Mouse (Mus musculus): ENCODE results near the gene Rpl12. TPM values are rescaled to one million over a fixed set of nuclear protein-coding genes. Genes with fewer than 3 reads are reported as not detected.

The Rpl12 gene
- polyA plus RNA-seq, 1 experiment from 2014 or later: 105 TPM

DNA sequence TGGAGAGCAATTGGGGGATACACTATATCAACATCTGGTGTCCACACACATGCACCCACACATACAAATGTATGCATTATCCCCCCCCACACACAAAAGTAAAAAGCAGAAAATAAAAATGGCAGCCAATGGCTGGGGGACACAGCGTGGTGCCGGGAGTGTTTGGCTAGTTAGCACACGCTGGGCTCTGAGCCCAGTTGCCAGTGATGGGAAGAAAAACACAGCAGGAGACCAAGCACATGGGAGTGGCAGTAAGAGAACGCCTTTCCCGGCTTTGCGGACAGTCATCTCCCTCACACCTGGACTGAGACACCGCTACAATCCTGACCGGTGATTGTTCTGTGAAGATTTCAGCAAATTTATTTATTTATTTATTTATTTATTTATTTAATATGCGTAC lies 9.9 kb downstream of the Rpl12 start:
- Histone ChIP-seq H3K4me3 (replicated peaks; ENCODE audit: low read length) (no peak overlapping the region), H3K9ac (replicated peaks; ENCODE audit: low read depth, low read length) (no peak overlapping the region), H3K9me3 (ENCODE audit: control insufficient read depth, low read length) (no peaks in the 10 kb centered on the region), H3K4me2 (ENCODE audit: low read length) (no peak overlapping the region), H3K27ac (ENCODE audit: low read length) (no peak overlapping the region), H3K4me1 (replicated peaks; ENCODE audit: control insufficient read depth, insufficient read depth, low read length) (peaks cover 23% of the 10 kb centered on the region), H3K27me3 (replicated peaks; ENCODE audit: control insufficient read depth, insufficient read depth, low read length) (no peaks in the 10 kb centered on the region), H3K36me3 (ENCODE audit: control insufficient read depth, insufficient read depth) (peaks cover 2% of the 10 kb centered on the region)
- WGBS: 17% methylated on average over 9 of the region's 9 CpGs
- no peak for ATAC-seq

DNA sequence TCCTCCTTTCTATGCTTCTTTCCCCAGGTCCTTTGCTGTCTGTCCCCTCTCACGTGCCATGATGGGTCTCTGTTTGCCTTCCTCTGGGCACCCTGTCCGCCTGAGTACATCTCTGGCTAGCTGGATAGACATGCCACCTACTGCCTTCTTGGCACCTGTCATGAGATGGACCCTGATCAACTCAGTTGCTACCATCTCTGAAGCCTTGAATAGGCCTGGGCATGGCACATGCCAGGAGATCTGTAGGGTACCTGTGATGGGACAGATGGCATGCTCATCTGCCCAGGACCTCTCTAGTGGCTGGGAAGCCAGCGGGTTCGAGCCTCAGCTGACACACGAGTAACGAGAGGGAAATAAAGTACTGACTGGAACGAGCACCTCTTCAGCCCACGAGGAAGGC lies 12.9 kb downstream of the Rpl12 start:
- no peaks in the 10 kb centered on the region for H3K9me3 ChIP-seq (ENCODE audit: control insufficient read depth, low read length)
- no peak overlapping the region for H3K4me3 ChIP-seq (replicated peaks; ENCODE audit: low read length)
- peaks cover 9% of the 10 kb centered on the region for H3K4me1 ChIP-seq (replicated peaks; ENCODE audit: control insufficient read depth, insufficient read depth, low read length)
- no peaks in the 10 kb centered on the region for H3K27me3 ChIP-seq (replicated peaks; ENCODE audit: control insufficient read depth, insufficient read depth, low read length)
- H3K4me2 ChIP-seq (ENCODE audit: low read length): no peak overlapping the region
- peaks cover 2% of the 10 kb centered on the region for H3K36me3 ChIP-seq (ENCODE audit: control insufficient read depth, insufficient read depth)
- 88% methylated on average over 8 of the region's 8 CpGs for WGBS
- no peak overlapping the region for H3K27ac ChIP-seq (ENCODE audit: low read length)
- no peak for ATAC-seq
- no peak overlapping the region for H3K9ac ChIP-seq (replicated peaks; ENCODE audit: low read depth, low read length)

DNA sequence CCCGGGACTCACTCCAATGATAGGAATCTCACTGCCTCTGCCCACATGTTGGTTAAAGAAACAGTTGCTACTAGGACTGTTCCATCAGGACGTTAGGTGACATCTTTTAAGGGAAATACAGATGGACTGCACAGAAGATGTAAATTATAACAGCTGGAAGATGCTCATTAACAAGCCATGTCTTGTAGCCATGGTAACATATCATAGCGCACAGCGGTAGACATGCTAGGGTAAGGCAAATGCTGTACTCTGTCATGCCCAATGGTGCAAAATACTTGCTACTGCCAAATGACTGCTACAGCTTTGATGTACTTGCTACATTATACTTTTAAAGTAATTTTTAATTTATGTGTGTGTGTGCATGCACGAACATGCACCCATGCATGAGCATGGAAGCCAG lies 15.8 kb downstream of the Rpl12 start:
- ATAC-seq: no peak
- Histone ChIP-seq H3K9me3 (ENCODE audit: control insufficient read depth, low read length) (no peaks in the 10 kb centered on the region), H3K27ac (ENCODE audit: low read length) (no peak overlapping the region; the same call in 1 of the 2 replicates), H3K27me3 (replicated peaks; ENCODE audit: control insufficient read depth, insufficient read depth, low read length) (no peaks in the 10 kb centered on the region), H3K4me3 (replicated peaks; ENCODE audit: low read length) (no peak overlapping the region), H3K36me3 (ENCODE audit: control insufficient read depth, insufficient read depth) (peaks cover 2% of the 10 kb centered on the region), H3K4me1 (replicated peaks; ENCODE audit: control insufficient read depth, insufficient read depth, low read length) (peaks cover 14% of the 10 kb centered on the region), H3K4me2 (ENCODE audit: low read length) (no peak overlapping the region), H3K9ac (replicated peaks; ENCODE audit: low read depth, low read length) (no peak overlapping the region)
- WGBS: 73% methylated on average over 5 of the region's 5 CpGs

DNA sequence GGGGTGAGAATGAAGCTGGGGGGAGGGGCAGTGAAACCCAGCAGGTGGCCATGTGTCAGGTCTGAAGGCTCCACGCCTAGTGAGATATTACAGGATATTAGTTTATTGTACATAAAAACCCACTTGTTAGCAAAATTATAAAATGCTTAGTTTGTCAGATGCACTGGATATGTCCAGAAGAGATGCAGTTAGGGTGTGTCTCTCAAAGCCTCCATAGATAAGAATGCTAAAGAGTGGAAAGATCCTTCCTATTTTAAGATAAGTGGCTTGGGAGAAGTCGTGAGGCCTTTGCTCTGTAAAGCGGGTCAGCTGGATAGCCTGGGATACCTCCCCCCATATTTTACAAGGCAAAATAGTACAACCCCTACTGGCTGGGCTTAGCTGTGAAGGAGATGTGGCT lies 17.3 kb downstream of the Rpl12 start:
- 85% methylated on average over 3 of the region's 3 CpGs for WGBS
- Histone ChIP-seq H3K4me3 (replicated peaks; ENCODE audit: low read length) (no peak overlapping the region), H3K4me2 (ENCODE audit: low read length) (no peak overlapping the region), H3K9ac (replicated peaks; ENCODE audit: low read depth, low read length) (no peak overlapping the region), H3K9me3 (ENCODE audit: control insufficient read depth, low read length) (no peaks in the 10 kb centered on the region), H3K4me1 (replicated peaks; ENCODE audit: control insufficient read depth, insufficient read depth, low read length) (peaks cover 14% of the 10 kb centered on the region), H3K27ac (ENCODE audit: low read length) (no peak overlapping the region), H3K36me3 (ENCODE audit: control insufficient read depth, insufficient read depth) (peaks cover 2% of the 10 kb centered on the region; the same call in 1 of the 2 replicates), H3K27me3 (replicated peaks; ENCODE audit: control insufficient read depth, insufficient read depth, low read length) (no peaks in the 10 kb centered on the region)
- ATAC-seq: no peak

DNA sequence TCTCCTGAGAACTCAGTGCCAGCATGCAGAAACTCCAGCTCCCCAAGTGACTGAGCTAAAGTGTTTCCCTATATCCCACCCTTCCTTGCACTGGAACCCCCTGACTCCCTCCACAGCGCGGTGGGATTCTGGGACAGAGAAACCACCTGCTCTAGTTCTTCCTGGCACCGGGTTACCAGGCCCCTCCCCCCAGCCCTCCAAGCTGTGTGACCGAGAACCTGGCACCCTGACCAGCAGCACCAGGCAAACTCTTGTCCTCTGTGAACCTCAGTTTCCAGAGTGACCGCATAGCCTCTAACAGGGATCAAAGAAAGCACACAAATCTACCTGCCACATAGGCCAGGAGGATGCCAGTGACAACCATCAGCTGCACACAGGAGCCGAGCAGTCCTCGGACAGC lies 18.3 kb downstream of the Rpl12 start:
- Histone ChIP-seq H3K9me3 (ENCODE audit: control insufficient read depth, low read length) (no peaks in the 10 kb centered on the region), H3K27me3 (replicated peaks; ENCODE audit: control insufficient read depth, insufficient read depth, low read length) (no peaks in the 10 kb centered on the region), H3K4me2 (ENCODE audit: low read length) (no peak overlapping the region), H3K4me3 (replicated peaks; ENCODE audit: low read length) (no peak overlapping the region), H3K9ac (replicated peaks; ENCODE audit: low read depth, low read length) (no peak overlapping the region), H3K36me3 (ENCODE audit: control insufficient read depth, insufficient read depth) (no peaks in the 10 kb centered on the region), H3K4me1 (replicated peaks; ENCODE audit: control insufficient read depth, insufficient read depth, low read length) (peaks cover 14% of the 10 kb centered on the region), H3K27ac (ENCODE audit: low read length) (no peak overlapping the region)
- WGBS: 88% methylated on average over 7 of the region's 7 CpGs
- ATAC-seq: no peak

DNA sequence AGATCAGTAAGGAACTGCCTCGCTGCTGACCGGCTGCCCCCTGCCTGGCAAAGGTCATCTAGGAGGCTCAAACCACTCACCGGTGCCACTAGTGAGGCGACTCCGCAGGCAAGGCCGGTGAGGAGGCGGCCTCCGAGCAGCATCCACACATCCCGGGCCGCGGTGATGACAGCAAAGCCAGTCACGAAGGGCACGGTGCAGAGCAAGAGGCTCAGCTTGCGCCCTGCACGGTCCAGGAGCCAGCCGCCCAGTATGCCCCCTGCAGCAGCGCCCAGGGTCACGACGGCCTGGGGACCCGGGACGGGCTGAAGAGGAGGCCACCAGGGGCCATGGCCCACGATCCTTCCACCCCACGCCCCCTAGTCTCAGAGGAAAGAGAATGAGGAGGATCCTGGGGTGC lies 19.9 kb downstream of the Rpl12 start:
- Histone ChIP-seq H3K9ac (replicated peaks; ENCODE audit: low read depth, low read length) (peak overlapping the region; percentile 84), H3K4me2 (ENCODE audit: low read length) (peak overlapping the region; percentile 84), H3K27ac (ENCODE audit: low read length) (peak overlapping the region; percentile 25), H3K4me1 (replicated peaks; ENCODE audit: control insufficient read depth, insufficient read depth, low read length) (peaks cover 14% of the 10 kb centered on the region), H3K36me3 (ENCODE audit: control insufficient read depth, insufficient read depth) (no peaks in the 10 kb centered on the region), H3K9me3 (ENCODE audit: control insufficient read depth, low read length) (no peaks in the 10 kb centered on the region), H3K27me3 (replicated peaks; ENCODE audit: control insufficient read depth, insufficient read depth, low read length) (no peaks in the 10 kb centered on the region), H3K4me3 (replicated peaks; ENCODE audit: low read length) (peak overlapping the region; percentile 82)
- peak; percentile 41 for ATAC-seq
- WGBS: under 1% methylated on average over 23 of the region's 23 CpGs

DNA sequence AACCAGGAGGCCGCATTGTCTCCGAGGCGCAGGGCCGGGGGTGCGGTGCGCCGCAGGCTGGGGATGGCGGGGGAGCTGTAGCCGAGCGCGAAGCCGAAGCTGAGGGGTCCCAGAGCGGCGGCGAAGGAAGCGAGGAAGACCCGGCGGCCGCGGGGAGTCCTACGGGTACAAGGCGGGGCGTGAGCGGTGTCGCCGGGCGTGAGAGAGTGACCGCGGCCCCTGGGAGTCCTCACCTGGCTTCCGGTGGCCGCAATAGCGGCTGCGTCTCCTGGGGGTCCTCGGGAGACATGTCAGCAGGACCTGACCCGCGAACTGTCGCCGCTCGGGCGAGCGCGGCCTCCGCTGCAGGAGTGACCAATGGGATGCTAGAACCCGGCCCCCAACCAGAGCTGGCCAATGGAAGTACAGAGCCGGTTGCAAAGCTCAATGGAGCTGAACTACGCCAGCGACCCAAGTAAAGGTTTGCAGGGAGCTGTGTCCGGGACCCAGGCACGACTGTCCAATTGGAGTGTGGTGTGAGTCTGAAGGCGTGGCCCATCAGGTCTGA lies 20.4 kb downstream of the Rpl12 start, which contains the start of gene Slc2a8:
Slc2a8 (minus strand) TSS at position 359 of the 547 bp plus-strand sequence.
- H3K9ac ChIP-seq (replicated peaks; ENCODE audit: low read depth, low read length): peak within 1 kb of the TSS; percentile 84
- no peaks in the 10 kb centered on the region for H3K27me3 ChIP-seq (replicated peaks; ENCODE audit: control insufficient read depth, insufficient read depth, low read length)
- no peaks in the 10 kb centered on the region for H3K9me3 ChIP-seq (ENCODE audit: control insufficient read depth, low read length)
- peak within 1 kb of the TSS; percentile 84 for H3K4me2 ChIP-seq (ENCODE audit: low read length)
- H3K4me1 ChIP-seq (replicated peaks; ENCODE audit: control insufficient read depth, insufficient read depth, low read length): peaks cover 14% of the 10 kb centered on the region
- peak; percentile 98 for ATAC-seq
- H3K36me3 ChIP-seq (ENCODE audit: control insufficient read depth, insufficient read depth): no peaks in the 10 kb centered on the region
- H3K4me3 ChIP-seq (replicated peaks; ENCODE audit: low read length): peak within 1 kb of the TSS; percentile 82
- H3K27ac ChIP-seq (ENCODE audit: low read length): peak within 1 kb of the TSS; percentile 25
- under 1% methylated on average over 50 of the region's 50 CpGs for WGBS

DNA sequence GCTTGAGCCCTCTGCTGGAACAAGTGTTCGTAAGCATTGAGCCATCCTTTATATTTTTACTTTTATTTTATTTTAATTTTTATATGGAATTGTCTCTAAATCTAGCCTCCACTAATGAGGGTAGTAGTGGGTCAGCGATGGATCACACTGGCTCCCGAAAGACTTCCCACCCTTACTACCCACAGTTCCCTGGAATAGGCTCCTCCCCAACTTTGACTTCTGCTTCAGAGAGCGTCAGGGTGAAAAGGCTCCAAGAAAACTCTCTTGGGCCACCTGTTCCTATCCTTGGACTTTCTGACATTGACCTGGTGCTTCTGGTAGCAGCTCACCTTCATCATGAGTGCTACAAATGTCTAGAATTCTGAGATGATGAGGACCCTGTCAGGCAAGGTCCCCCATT lies 21.3 kb downstream of the Rpl12 start:
- no peak for ATAC-seq
- H3K9me3 ChIP-seq (ENCODE audit: control insufficient read depth, low read length): no peaks in the 10 kb centered on the region
- H3K27ac ChIP-seq (ENCODE audit: low read length): no peak overlapping the region
- no peaks in the 10 kb centered on the region for H3K27me3 ChIP-seq (replicated peaks; ENCODE audit: control insufficient read depth, insufficient read depth, low read length)
- 2% methylated on average over 4 of the region's 4 CpGs for WGBS
- H3K36me3 ChIP-seq (ENCODE audit: control insufficient read depth, insufficient read depth): no peaks in the 10 kb centered on the region
- H3K9ac ChIP-seq (replicated peaks; ENCODE audit: low read depth, low read length): no peak overlapping the region
- peak overlapping the region; percentile 84 for H3K4me2 ChIP-seq (ENCODE audit: low read length)
- peak overlapping the region; percentile 82; the same call in 1 of the 2 replicates for H3K4me3 ChIP-seq (replicated peaks; ENCODE audit: low read length)
- H3K4me1 ChIP-seq (replicated peaks; ENCODE audit: control insufficient read depth, insufficient read depth, low read length): peaks cover 14% of the 10 kb centered on the region

DNA sequence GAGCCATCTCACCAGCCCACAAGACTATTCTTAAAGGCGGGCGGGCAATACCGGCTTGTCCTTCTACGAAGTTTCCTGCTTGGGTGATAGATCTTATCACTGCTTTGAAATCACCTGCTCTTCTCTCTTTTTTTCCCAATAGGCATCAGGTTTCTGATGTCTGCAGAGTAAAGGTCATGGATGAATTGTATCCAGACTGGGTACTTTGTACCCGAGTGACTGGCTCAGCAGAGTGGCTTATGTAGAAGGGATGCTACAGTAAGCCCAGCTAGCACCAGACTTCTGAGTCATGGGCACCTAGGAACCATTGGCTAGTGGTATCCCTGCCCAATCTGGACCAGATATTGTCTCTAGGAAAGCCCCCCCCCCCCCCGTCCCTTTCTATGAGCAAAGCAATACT lies 22.3 kb downstream of the Rpl12 start:
- H3K9ac ChIP-seq (replicated peaks; ENCODE audit: low read depth, low read length): no peak overlapping the region
- H3K27ac ChIP-seq (ENCODE audit: low read length): no peak overlapping the region
- no peak overlapping the region for H3K4me3 ChIP-seq (replicated peaks; ENCODE audit: low read length)
- peaks cover 14% of the 10 kb centered on the region for H3K4me1 ChIP-seq (replicated peaks; ENCODE audit: control insufficient read depth, insufficient read depth, low read length)
- H3K4me2 ChIP-seq (ENCODE audit: low read length): no peak overlapping the region
- 56% methylated on average over 6 of the region's 6 CpGs for WGBS
- no peak for ATAC-seq
- H3K27me3 ChIP-seq (replicated peaks; ENCODE audit: control insufficient read depth, insufficient read depth, low read length): no peaks in the 10 kb centered on the region
- no peaks in the 10 kb centered on the region for H3K9me3 ChIP-seq (ENCODE audit: control insufficient read depth, low read length)
- no peaks in the 10 kb centered on the region for H3K36me3 ChIP-seq (ENCODE audit: control insufficient read depth, insufficient read depth)

DNA sequence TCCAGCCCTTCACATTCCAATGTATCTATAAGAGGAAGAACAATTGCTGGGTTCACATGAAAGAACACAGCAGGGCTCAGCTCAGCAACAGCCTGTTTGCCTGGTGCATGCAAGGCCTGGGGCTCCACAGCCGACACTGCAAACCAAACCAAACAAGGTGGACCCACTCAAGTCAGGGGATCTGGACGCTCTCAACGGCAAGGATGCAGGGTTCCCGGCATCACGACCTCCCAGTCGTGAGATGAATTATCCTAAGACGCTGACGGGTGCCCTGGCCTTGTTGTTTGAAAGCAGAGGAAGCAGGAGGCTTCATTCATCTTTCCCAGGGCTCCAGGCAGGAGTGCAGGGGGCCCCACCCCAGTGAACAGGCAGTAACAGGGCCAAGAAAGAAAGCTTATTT lies 24.5 kb downstream of the Rpl12 start:
- Histone ChIP-seq H3K27me3 (replicated peaks; ENCODE audit: control insufficient read depth, insufficient read depth, low read length) (no peaks in the 10 kb centered on the region), H3K4me1 (replicated peaks; ENCODE audit: control insufficient read depth, insufficient read depth, low read length) (peaks cover 6% of the 10 kb centered on the region), H3K9ac (replicated peaks; ENCODE audit: low read depth, low read length) (no peak overlapping the region), H3K36me3 (ENCODE audit: control insufficient read depth, insufficient read depth) (no peaks in the 10 kb centered on the region), H3K4me3 (replicated peaks; ENCODE audit: low read length) (no peak overlapping the region), H3K4me2 (ENCODE audit: low read length) (no peak overlapping the region), H3K9me3 (ENCODE audit: control insufficient read depth, low read length) (no peaks in the 10 kb centered on the region), H3K27ac (ENCODE audit: low read length) (no peak overlapping the region)
- 77% methylated on average over 8 of the region's 8 CpGs for WGBS
- ATAC-seq: no peak

All from forebrain, embryonic 16.5 days (tissue).